Mouse (Mus musculus): ENCODE data around the gene Smarcc1.

Gene Smarcc1

GRCm38 (mm10) chr9:110284075-110284697, 166.7 kb downstream of the Smarcc1 start:
- DNase-seq (ENCODE audit: low spot score in 2 of 2) = no peak

GRCm38 (mm10) chr9:110287321-110287924, 169.9 kb downstream of the Smarcc1 start:
- DNase-seq (ENCODE audit: low spot score in 2 of 2) = no peak

Data from urinary bladder, postnatal 36 days (tissue).